Mouse (Mus musculus) MEL (cell line): ENCODE results near the gene Art2b.

Source experiments
- CTCF ChIP-seq, 3 experiments: IDR thresholded peaks in 2 of 3; conservative IDR thresholded peaks in 1 of 3; 2 replicates each; pipeline ENCODE4 v1.5.1; 2011 to 2012; ENCODE audit warnings: low read length in 3 of 3, low read depth in 2 of 3, mild to moderate bottlenecking in 2 of 3, improper control_type of control experiment in 1 of 3, inconsistent platforms in 1 of 3, mixed read lengths in 1 of 3, moderate library complexity in 1 of 3; ENCODE audit not compliant: control insufficient read depth in 1 of 3, insufficient read depth in 1 of 3, poor library complexity in 1 of 3, severe bottlenecking in 1 of 3
- EP300 ChIP-seq, 2 experiments: IDR thresholded peaks; 2 replicates each; pipeline ENCODE4 v1.6.1; 2011; ENCODE audit warnings: improper control_type of control experiment in 2 of 2, low read length in 2 of 2, low read depth in 1 of 2, mild to moderate bottlenecking in 1 of 2
- GATA1 ChIP-seq: IDR thresholded peaks from 2 replicates; pipeline ENCODE4 v1.6.1; 2011; ENCODE audit warnings: low read depth, low read length, improper control_type of control experiment
- HCFC1 ChIP-seq: IDR thresholded peaks from 2 replicates; pipeline ENCODE4 v1.6.1; 2012; ENCODE audit warnings: low read depth, mild to moderate bottlenecking, inconsistent platforms, low read length, improper control_type of control experiment, moderate library complexity
- NELFE ChIP-seq: IDR thresholded peaks from 2 replicates; pipeline ENCODE4 v1.6.1; 2011; ENCODE audit warnings: low read depth, low read length, improper control_type of control experiment
- POLR2A ChIP-seq, 2 experiments: IDR thresholded peaks; 2 replicates each; pipeline ENCODE4 v1.6.1; 2011 to 2012; ENCODE audit warnings: low read length in 2 of 2, mild to moderate bottlenecking in 2 of 2, control low read depth in 1 of 2, improper control_type of control experiment in 1 of 2, low read depth in 1 of 2, moderate library complexity in 1 of 2; ENCODE audit not compliant: control insufficient read depth in 1 of 2, insufficient read depth in 1 of 2, poor library complexity in 1 of 2
- POLR2AphosphoS5 ChIP-seq: IDR thresholded peaks from 2 replicates; pipeline ENCODE4 v1.6.1; 2012; ENCODE audit warnings: low read depth, borderline replicate concordance, mild to moderate bottlenecking, inconsistent platforms, low read length, moderate library complexity, mixed read lengths
- RCOR1 ChIP-seq: IDR thresholded peaks from 2 replicates; pipeline ENCODE4 v1.6.1; 2012; ENCODE audit warnings: low read depth, mild to moderate bottlenecking, inconsistent platforms, low read length, improper control_type of control experiment
- SMC3 ChIP-seq: IDR thresholded peaks from 2 replicates; pipeline ENCODE4 v1.6.1; 2011; ENCODE audit warnings: low read depth, low read length, improper control_type of control experiment
- TAL1 ChIP-seq: IDR thresholded peaks from 2 replicates; pipeline ENCODE4 v1.6.1; 2012; ENCODE audit warnings: mild to moderate bottlenecking, inconsistent platforms, low read length, moderate library complexity, mixed read lengths
- USF1 ChIP-seq: IDR thresholded peaks from 2 replicates; pipeline ENCODE4 v1.6.1; 2014; ENCODE audit warnings: low read depth, mild to moderate bottlenecking, inconsistent platforms, low read length, improper control_type of control experiment, moderate library complexity
- ZKSCAN1 ChIP-seq: IDR thresholded peaks from 2 replicates; pipeline ENCODE4 v1.6.1; 2012; ENCODE audit warnings: low read depth, mild to moderate bottlenecking, inconsistent platforms, low read length, improper control_type of control experiment, moderate library complexity

DNA sequence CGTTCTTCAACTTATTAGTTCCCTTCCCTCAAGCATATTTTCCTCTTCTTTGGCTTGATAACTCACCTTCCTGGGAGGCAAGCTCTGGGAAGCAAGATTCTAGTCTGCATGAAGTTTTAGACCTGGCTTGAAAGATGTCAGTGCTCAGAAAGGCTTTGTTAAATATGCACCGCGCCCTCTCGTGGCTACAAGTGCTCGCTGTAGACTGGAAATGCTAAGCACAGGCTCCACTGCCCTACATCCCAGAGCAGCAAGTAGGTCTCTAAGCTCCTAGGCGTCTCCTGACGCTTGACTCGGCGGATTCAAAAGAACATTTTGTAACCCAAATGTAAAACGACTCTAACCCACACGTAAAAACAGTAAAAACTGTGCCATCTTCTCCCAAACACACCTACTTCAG is 44.3 kb downstream of the Art2b start:
- TF ChIP-seq HCFC1 (no peak), SMC3 (peak; percentile 84), POLR2A (IDR thresholded peaks at IDR 0.05; ENCODE audit: control insufficient read depth in 1 of 2, insufficient read depth in 1 of 2, low read depth in 1 of 2, low read length in 2 of 2, poor library complexity in 1 of 2) (no peak), NELFE (no peak), GATA1 (no peak), CTCF (IDR thresholded peaks at IDR 0.05 in 2 of 3, conservative IDR thresholded peaks at IDR 0.05 in 1 of 3; ENCODE audit: control insufficient read depth in 1 of 3, insufficient read depth in 1 of 3, low read depth in 2 of 3, low read length in 3 of 3, poor library complexity in 1 of 3, severe bottlenecking in 1 of 3) (peak; percentile 48 to 83 (median 73)), ZKSCAN1 (no peak), USF1 (no peak), EP300 (IDR thresholded peaks at IDR 0.05; ENCODE audit: low read depth in 1 of 2, low read length in 2 of 2) (no peak), RCOR1 (no peak), TAL1 (no peak), POLR2AphosphoS5 (no peak)
